Comparison of ENCODE assay signal across 26 mouse cellular contexts in genomic region chr10:43746631-43747001, GRCm38 (mm10).
DNase-seq lines count a peak whose midpoint lies in the region; ATAC-seq and TF ChIP-seq lines count a peak whose summit lies in the region.
"Had no signal": no experiment of that assay in that cellular context is flagged by ENCODE, and none has a peak within 500 bp of the region (broad histone marks: within the 10 kb centered on the region; RNA-seq: fewer than 3 reads in every experiment).

No protein-coding gene starts in this region.

- no peak for TF ChIP-seq EP300 in liver, postnatal 0 days (IDR thresholded peaks at IDR 0.05; ENCODE audit: low read depth)

- H3K9me3 ChIP-seq in liver, postnatal 0 days (ENCODE audit: low read length) = no peaks in the 10 kb centered on the region
- no peaks in the 10 kb centered on the region for H3K9me3 ChIP-seq in liver, embryonic 12.5 days (replicated peaks)
- H3K9me3 ChIP-seq: embryonic facial prominence, embryonic 12.5 days; embryonic facial prominence, embryonic 15.5 days; heart, embryonic 12.5 days; heart, embryonic 15.5 days; hindbrain, embryonic 10.5 days; hindbrain, embryonic 13.5 days had no signal

- H3K9ac ChIP-seq in liver, postnatal 0 days (replicated peaks) = no peak overlapping the region
- H3K9ac ChIP-seq in liver, embryonic 12.5 days = no peak overlapping the region
- H3K9ac ChIP-seq: embryonic facial prominence, embryonic 12.5 days; embryonic facial prominence, embryonic 15.5 days; forebrain, postnatal 0 days; heart, embryonic 12.5 days; heart, embryonic 15.5 days; hindbrain, embryonic 13.5 days had no signal

- peak overlapping the region; percentile 34; the same call in 1 of the 2 replicates for H3K27ac ChIP-seq in liver, postnatal 0 days (ENCODE audit: low read depth)
- no peak overlapping the region for H3K27ac ChIP-seq in liver, embryonic 12.5 days
- H3K27ac ChIP-seq in spleen, adult 2 months (ENCODE audit: insufficient read depth, low read length) = peak overlapping the region; percentile 13; the same call in 1 of the 2 replicates
- peak overlapping the region; percentile 5; the same call in 1 of the 2 replicates for H3K27ac ChIP-seq in bone marrow, adult 2 months (ENCODE audit: control insufficient read depth, insufficient read depth, low read depth, low read length, poor library complexity)
- no peak overlapping the region for H3K27ac ChIP-seq in kidney, adult 2 months (ENCODE audit: insufficient read depth, low read depth, low read length)
- H3K27ac ChIP-seq: embryonic facial prominence, embryonic 12.5 days; embryonic facial prominence, embryonic 15.5 days; heart, embryonic 15.5 days; hindbrain, embryonic 10.5 days; hindbrain, embryonic 13.5 days had no signal

- no peak for TF ChIP-seq CTCF in liver, postnatal 0 days (IDR thresholded peaks at IDR 0.05; ENCODE audit: low read depth)
- no peak for TF ChIP-seq CTCF in spleen, adult 2 months (IDR thresholded peaks at IDR 0.05; ENCODE audit: extremely low read depth, insufficient read depth, insufficient read length, insufficient replicate concordance)
- no peak for TF ChIP-seq CTCF in bone marrow, adult 2 months (IDR thresholded peaks at IDR 0.05; ENCODE audit: control insufficient read depth, insufficient read depth, low read length)
- no peak for TF ChIP-seq CTCF in kidney, adult 2 months (conservative IDR thresholded peaks at IDR 0.05; ENCODE audit: insufficient read depth, insufficient read length, low read depth, low read length)

- H3K4me1 ChIP-seq in liver, postnatal 0 days (ENCODE audit: insufficient read depth) = peaks cover 23% of the 10 kb centered on the region
- H3K4me1 ChIP-seq in liver, embryonic 12.5 days = peaks cover 19% of the 10 kb centered on the region
- H3K4me1 ChIP-seq in spleen, adult 2 months (ENCODE audit: control insufficient read depth, insufficient read depth, insufficient read length) = peaks cover 31% of the 10 kb centered on the region; the same call in 1 of the 2 replicates
- peaks cover 3% of the 10 kb centered on the region; the same call in 1 of the 2 replicates for H3K4me1 ChIP-seq in bone marrow, adult 2 months (ENCODE audit: control insufficient read depth, insufficient read depth, low read length)
- 0 out of 2 replicates have a peak, but pooled peaks cover 3% of the 10 kb centered on the region for H3K4me1 ChIP-seq in kidney, adult 2 months (ENCODE audit: control insufficient read depth, insufficient read depth, low read length)

- no peak for DNase-seq in liver, postnatal 0 days
- DNase-seq in spleen, adult 2 months (ENCODE audit: low read depth in 1 of 2, low spot score in 2 of 2) = no peak
- no peak for DNase-seq in spleen, postnatal 14 days (ENCODE audit: low spot score in 2 of 2)
- no peak for DNase-seq in kidney, adult 2 months
- DNase-seq: adrenal gland, adult 8-10 months; adrenal gland, postnatal 25 days; cerebellum, adult 18-20 months; cerebellum, adult 9-10 months; cerebellum, postnatal 14 days; forebrain, postnatal 0 days; gastrocnemius, postnatal 10 days; gastrocnemius, postnatal 36 days; heart, postnatal 10 days; heart, postnatal 36 days had no signal

- 67% methylated on average over 1 of the region's 1 CpGs for WGBS in liver, postnatal 0 days (ENCODE audit: insufficient replicate concordance)
- 83% methylated on average over 1 of the region's 1 CpGs for WGBS in liver, embryonic 12.5 days (ENCODE audit: insufficient replicate concordance)
- WGBS in spleen, adult 2 months = 54% methylated on average over 1 of the region's 1 CpGs
- WGBS in bone marrow, adult 2 months = 70% methylated on average over 1 of the region's 1 CpGs
- WGBS in kidney, adult 2 months = 95% methylated on average over 1 of the region's 1 CpGs

- ATAC-seq in liver, postnatal 0 days = no peak
- ATAC-seq in liver, embryonic 12.5 days = no peak
- ATAC-seq: activated CD4-positive, CD25-positive, alpha-beta regulatory T cell, adult 4 months; CD4-positive, CD25-positive, alpha-beta regulatory T cell, adult 4 months; forebrain, embryonic 14.5 days; forebrain, postnatal 0 days; hindbrain, embryonic 16.5 days had no signal

- no peaks in the 10 kb centered on the region for H3K27me3 ChIP-seq in liver, postnatal 0 days (ENCODE audit: insufficient read depth, low read length)
- no peaks in the 10 kb centered on the region for H3K27me3 ChIP-seq in liver, embryonic 12.5 days (replicated peaks)
- no peaks in the 10 kb centered on the region for H3K27me3 ChIP-seq in spleen, adult 2 months (ENCODE audit: control insufficient read depth, insufficient read depth, low read length)
- H3K27me3 ChIP-seq in kidney, adult 2 months (replicated peaks; ENCODE audit: control insufficient read depth, insufficient read depth, low read length) = no peaks in the 10 kb centered on the region
- H3K27me3 ChIP-seq: embryonic facial prominence, embryonic 12.5 days; embryonic facial prominence, embryonic 15.5 days; heart, embryonic 12.5 days; heart, embryonic 15.5 days; hindbrain, embryonic 13.5 days had no signal

- H3K4me3 ChIP-seq in liver, postnatal 0 days (ENCODE audit: low read depth, low read length) = no peak overlapping the region; the same call in 1 of the 2 replicates
- H3K4me3 ChIP-seq in liver, embryonic 12.5 days = no peak overlapping the region
- no peak overlapping the region for H3K4me3 ChIP-seq in spleen, adult 2 months (ENCODE audit: extremely low read depth, insufficient read depth, insufficient read length)
- H3K4me3 ChIP-seq in bone marrow, adult 2 months (replicated peaks; ENCODE audit: control insufficient read depth, low read depth, low read length) = no peak overlapping the region
- no peak overlapping the region for H3K4me3 ChIP-seq in kidney, adult 2 months (ENCODE audit: insufficient read depth, low read depth, low read length)
- H3K4me3 ChIP-seq: embryonic facial prominence, embryonic 12.5 days; embryonic facial prominence, embryonic 15.5 days; heart, embryonic 12.5 days; heart, embryonic 15.5 days; hindbrain, embryonic 10.5 days; hindbrain, embryonic 13.5 days had no signal

- TF ChIP-seq POLR2A in spleen, adult 2 months (IDR thresholded peaks at IDR 0.05; ENCODE audit: low read depth, low read length) = no peak
- TF ChIP-seq POLR2A in bone marrow, adult 2 months (IDR thresholded peaks at IDR 0.05; ENCODE audit: borderline replicate concordance, control insufficient read depth, low read depth, low read length) = no peak
- no peak for TF ChIP-seq POLR2A in kidney, adult 2 months (IDR thresholded peaks at IDR 0.05; ENCODE audit: low read depth, low read length)

- peak overlapping the region; percentile 6; the same call in 1 of the 2 replicates for H3K4me2 ChIP-seq in liver, postnatal 0 days (ENCODE audit: low read depth, low read length)
- no peak overlapping the region for H3K4me2 ChIP-seq in liver, embryonic 12.5 days
- H3K4me2 ChIP-seq: embryonic facial prominence, embryonic 12.5 days; embryonic facial prominence, embryonic 15.5 days; heart, embryonic 12.5 days; heart, embryonic 15.5 days; hindbrain, embryonic 13.5 days had no signal

- H3K36me3 ChIP-seq in liver, postnatal 0 days (replicated peaks; ENCODE audit: insufficient read depth, low read length) = no peaks in the 10 kb centered on the region
- no peaks in the 10 kb centered on the region for H3K36me3 ChIP-seq in liver, embryonic 12.5 days
- no peaks in the 10 kb centered on the region for H3K36me3 ChIP-seq in spleen, adult 2 months (ENCODE audit: control insufficient read depth, insufficient read depth, low read length)
- H3K36me3 ChIP-seq in kidney, adult 2 months (ENCODE audit: control insufficient read depth, insufficient read depth, low read length) = no peaks in the 10 kb centered on the region
- H3K36me3 ChIP-seq: embryonic facial prominence, embryonic 12.5 days; embryonic facial prominence, embryonic 15.5 days; heart, embryonic 12.5 days; heart, embryonic 15.5 days; hindbrain, embryonic 10.5 days; hindbrain, embryonic 13.5 days had no signal

Comparison
In these comparisons a context has a peak if more than half of its experiments do, and no peak if none do; other contexts are left out.
1. H3K27ac ChIP-seq: peak in liver, postnatal 0 days (single experiment), spleen, adult 2 months (single experiment) and bone marrow, adult 2 months (single experiment); none in liver, embryonic 12.5 days (single experiment) and kidney, adult 2 months (single experiment).